Mouse (Mus musculus): ENCODE data around the gene Chn2. TPM values are rescaled to one million over a fixed set of nuclear protein-coding genes. Genes with fewer than 3 reads are reported as not detected.

Gene Chn2
- polyA plus RNA-seq, 1 experiment from 2014 or later: 17.1 TPM

DNA sequence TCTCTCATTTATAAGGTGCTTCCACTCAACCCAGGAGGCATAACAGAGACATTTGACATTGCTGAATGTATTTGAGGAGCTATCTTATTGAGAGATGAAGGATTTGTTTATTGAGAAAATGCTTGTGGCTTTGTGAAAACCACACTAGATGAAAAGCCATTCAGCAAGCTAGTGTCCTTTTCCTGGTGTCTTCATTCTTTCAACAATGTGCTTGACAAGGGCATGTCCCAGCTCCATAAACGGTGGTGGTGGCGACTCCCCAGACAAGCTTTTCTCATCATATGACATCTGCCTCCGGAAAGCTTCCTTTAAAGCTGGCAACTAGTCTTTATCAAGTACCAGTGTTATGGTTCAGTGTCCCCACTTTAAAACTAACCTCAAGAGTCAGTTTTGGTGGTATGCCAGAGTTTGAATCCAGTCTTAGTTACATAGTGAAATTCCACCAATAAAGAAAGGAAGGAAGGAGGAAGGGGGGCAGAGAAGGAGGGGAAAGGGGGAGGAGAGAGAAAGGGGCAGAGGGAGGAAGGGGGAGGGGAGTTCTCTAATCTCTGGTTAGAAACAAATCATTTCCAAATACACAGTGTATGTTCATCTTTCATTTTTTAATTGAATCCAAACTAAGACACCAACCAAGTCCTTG is 286.0 kb downstream of the Chn2 start, which contains the start of gene Prr15:
Prr15 (plus strand) TSS at position 590 of the 640 bp plus-strand sequence.
- Histone ChIP-seq H3K36me3 (ENCODE audit: insufficient read depth, low read length) (no peaks in the 10 kb centered on the region), H3K9me3 (ENCODE audit: low read length) (no peaks in the 10 kb centered on the region), H3K27ac (ENCODE audit: low read length) (peak within 1 kb of the TSS; percentile 2; the same call in 1 of the 2 replicates), H3K27me3 (ENCODE audit: insufficient read depth, low read length) (peaks cover 15% of the 10 kb centered on the region), H3K4me2 (replicated peaks; ENCODE audit: low read depth, low read length) (peak within 1 kb of the TSS; percentile 94), H3K4me3 (ENCODE audit: low read length) (peak within 1 kb of the TSS; percentile 60), H3K9ac (replicated peaks; ENCODE audit: low read length) (peak within 1 kb of the TSS; percentile 63), H3K4me1 (ENCODE audit: insufficient read depth, low read length) (peaks cover 18% of the 10 kb centered on the region)
- no peak for ATAC-seq (ENCODE audit: low FRiP score, low TSS enrichment)
- 31% methylated on average over 3 of the region's 3 CpGs for WGBS

DNA sequence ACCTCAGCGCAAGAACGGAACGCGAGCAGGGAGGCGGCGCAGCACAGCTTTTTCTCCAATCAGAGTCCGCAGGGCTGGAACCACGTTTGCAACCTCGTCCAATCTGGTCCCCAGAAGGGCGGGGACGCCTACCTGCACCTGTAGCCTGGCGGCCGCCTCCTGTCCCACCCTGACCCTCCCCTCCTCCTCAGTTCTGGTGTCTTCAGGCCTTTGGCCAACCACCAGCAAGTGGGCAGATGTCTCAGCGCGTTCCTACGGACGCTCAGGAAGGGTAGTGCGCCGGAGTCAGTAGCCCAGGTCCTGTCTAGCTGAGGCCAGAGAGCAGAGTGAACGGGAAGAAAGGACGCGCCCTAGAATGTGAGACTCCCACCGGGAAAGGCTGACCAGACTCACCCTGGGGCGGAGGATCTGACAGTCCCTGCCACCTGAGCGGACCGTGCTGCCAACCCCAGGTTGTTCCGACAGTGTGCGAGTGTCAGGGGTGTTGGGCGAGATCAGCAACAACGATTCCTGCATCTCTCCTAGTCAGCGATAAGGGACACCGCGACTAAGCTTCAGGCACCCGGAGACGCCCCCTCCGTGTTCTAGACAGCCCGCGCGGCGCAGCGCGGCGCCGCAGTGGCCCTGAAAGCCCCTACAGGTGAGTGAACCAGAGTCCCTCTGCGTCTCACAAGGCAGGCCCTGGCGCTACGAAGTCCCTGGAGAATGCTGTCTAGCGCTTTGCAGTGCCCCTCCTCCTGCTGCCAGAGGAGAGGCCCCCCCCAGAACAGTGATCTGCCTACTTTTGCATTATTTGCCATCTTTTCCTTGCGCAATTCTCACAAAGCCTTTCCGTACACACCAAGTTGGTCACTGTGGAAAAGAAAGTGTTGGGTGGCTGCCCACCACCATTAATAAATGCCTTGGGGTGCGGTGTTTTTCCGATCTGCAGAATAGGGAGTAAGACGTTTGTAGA is 287.6 kb downstream of the Chn2 start:
- Histone ChIP-seq H3K27ac (ENCODE audit: low read length) (peak overlapping the region; percentile 2; the same call in 1 of the 2 replicates), H3K9ac (replicated peaks; ENCODE audit: low read length) (peak overlapping the region; percentile 63), H3K4me3 (ENCODE audit: low read length) (peak overlapping the region; percentile 60), H3K27me3 (ENCODE audit: insufficient read depth, low read length) (peaks cover 15% of the 10 kb centered on the region), H3K9me3 (ENCODE audit: low read length) (no peaks in the 10 kb centered on the region), H3K4me2 (replicated peaks; ENCODE audit: low read depth, low read length) (peak overlapping the region; percentile 94), H3K36me3 (ENCODE audit: insufficient read depth, low read length) (no peaks in the 10 kb centered on the region), H3K4me1 (ENCODE audit: insufficient read depth, low read length) (peaks cover 32% of the 10 kb centered on the region)
- ATAC-seq (ENCODE audit: low FRiP score, low TSS enrichment): peak; percentile 89
- WGBS: under 1% methylated on average over 53 of the region's 53 CpGs

DNA sequence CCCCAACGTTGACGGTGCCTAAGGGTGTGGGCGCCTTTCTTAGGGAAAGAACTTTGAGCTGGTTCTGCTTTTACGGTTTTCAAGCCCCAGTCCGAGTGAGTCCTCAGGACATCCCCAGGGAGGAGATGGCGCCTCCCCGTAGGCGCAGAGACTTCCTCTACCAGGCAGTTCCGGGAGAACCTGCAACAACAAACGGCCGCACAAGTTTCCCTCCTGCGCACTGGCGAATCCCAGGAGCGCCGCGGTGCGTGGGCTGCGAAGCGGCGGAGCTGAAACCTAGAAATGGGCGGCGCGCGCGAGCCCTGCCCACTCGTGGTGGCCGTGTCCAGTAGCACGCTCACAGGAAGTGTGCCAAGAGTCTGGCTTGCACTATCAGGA is 288.3 kb downstream of the Chn2 start:
- Histone ChIP-seq H3K4me1 (ENCODE audit: insufficient read depth, low read length) (peaks cover 37% of the 10 kb centered on the region), H3K27me3 (ENCODE audit: insufficient read depth, low read length) (peaks cover 15% of the 10 kb centered on the region), H3K9ac (replicated peaks; ENCODE audit: low read length) (peak overlapping the region; percentile 63), H3K9me3 (ENCODE audit: low read length) (no peaks in the 10 kb centered on the region), H3K4me3 (ENCODE audit: low read length) (peak overlapping the region; percentile 60), H3K27ac (ENCODE audit: low read length) (peak overlapping the region; percentile 35; the same call in 1 of the 2 replicates), H3K36me3 (ENCODE audit: insufficient read depth, low read length) (no peaks in the 10 kb centered on the region), H3K4me2 (replicated peaks; ENCODE audit: low read depth, low read length) (peak overlapping the region; percentile 94)
- whole genome bisulfite sequencing: 0% methylated on average over 28 of the region's 28 CpGs
- ATAC-seq (ENCODE audit: low FRiP score, low TSS enrichment): peak; percentile 46

DNA sequence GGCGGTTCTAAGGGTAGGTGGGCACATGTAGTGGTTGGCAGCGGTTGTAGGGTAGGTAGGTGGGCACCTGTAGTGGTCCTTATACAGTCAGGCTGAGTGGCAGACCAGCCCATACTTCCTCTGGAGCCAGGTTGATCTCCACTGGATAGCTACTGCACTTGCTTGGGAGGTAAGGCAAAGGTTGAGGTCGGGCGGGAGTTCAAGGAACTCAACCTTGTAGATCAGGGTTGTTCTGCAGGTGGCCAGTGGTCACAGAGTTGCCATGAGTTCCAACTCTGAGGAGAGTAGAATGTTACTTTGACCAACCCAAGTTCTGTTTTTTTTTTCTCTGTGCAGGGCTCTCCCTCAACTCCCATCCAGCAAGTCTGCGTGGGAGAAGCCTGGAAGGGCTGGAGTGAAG is 289.4 kb downstream of the Chn2 start:
- Histone ChIP-seq H3K36me3 (ENCODE audit: insufficient read depth, low read length) (no peaks in the 10 kb centered on the region), H3K4me3 (ENCODE audit: low read length) (no peak overlapping the region), H3K4me1 (ENCODE audit: insufficient read depth, low read length) (peaks cover 43% of the 10 kb centered on the region), H3K9me3 (ENCODE audit: low read length) (no peaks in the 10 kb centered on the region), H3K9ac (replicated peaks; ENCODE audit: low read length) (no peak overlapping the region), H3K27ac (ENCODE audit: low read length) (no peak overlapping the region), H3K27me3 (ENCODE audit: insufficient read depth, low read length) (peaks cover 15% of the 10 kb centered on the region), H3K4me2 (replicated peaks; ENCODE audit: low read depth, low read length) (peak overlapping the region; percentile 94; the same call in 1 of the 2 replicates)
- no peak for ATAC-seq (ENCODE audit: low FRiP score, low TSS enrichment)
- 96% methylated on average over 5 of the region's 5 CpGs for WGBS

DNA sequence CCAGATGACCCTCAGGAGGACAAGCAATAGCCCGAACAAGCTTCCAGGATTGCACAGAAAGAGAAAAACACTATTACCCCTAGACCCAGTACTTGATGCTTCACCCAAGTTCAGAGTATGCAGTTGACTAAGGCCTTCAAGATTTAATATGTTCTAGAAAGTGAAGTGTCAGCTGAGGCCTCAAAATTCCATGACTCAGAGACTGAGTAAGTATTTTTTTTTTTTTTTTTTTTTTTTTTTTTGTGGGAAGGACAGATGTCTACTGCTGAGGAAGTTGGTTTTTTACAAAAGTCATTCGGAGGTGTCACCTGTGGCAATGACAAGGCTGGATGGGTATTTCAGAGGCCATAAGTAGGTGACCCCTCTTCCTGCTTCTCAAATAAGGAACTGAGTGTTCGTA is 290.2 kb downstream of the Chn2 start:
- Histone ChIP-seq H3K4me2 (replicated peaks; ENCODE audit: low read depth, low read length) (peak overlapping the region; percentile 30), H3K9ac (replicated peaks; ENCODE audit: low read length) (no peak overlapping the region), H3K4me1 (ENCODE audit: insufficient read depth, low read length) (peaks cover 43% of the 10 kb centered on the region), H3K27me3 (ENCODE audit: insufficient read depth, low read length) (peaks cover 8% of the 10 kb centered on the region), H3K4me3 (ENCODE audit: low read length) (no peak overlapping the region), H3K27ac (ENCODE audit: low read length) (no peak overlapping the region), H3K9me3 (ENCODE audit: low read length) (no peaks in the 10 kb centered on the region), H3K36me3 (ENCODE audit: insufficient read depth, low read length) (no peaks in the 10 kb centered on the region)
- no peak for ATAC-seq (ENCODE audit: low FRiP score, low TSS enrichment)
- 84% methylated on average over 3 of the region's 3 CpGs for WGBS

DNA sequence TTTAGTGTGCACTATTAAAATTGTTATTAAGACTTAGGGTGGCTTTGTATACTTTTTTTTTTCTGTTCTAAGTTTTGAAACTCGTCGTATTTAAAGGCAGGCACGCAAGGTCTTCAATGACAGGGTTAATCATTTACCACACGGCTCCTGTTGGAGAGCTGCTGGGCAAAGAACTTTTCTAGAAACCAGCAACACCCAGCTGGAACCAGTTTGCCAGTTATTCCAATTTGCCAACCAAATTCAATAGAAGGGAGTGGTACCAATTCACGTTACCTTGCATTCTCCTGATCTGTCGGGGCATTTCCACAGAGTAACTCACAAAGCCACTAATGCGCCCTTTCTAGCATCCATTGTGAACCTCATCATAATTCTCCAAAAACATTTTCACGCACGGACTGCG is 290.8 kb downstream of the Chn2 start:
- no peak for ATAC-seq (ENCODE audit: low FRiP score, low TSS enrichment)
- H3K4me1 ChIP-seq (ENCODE audit: insufficient read depth, low read length): peaks cover 43% of the 10 kb centered on the region
- H3K36me3 ChIP-seq (ENCODE audit: insufficient read depth, low read length): no peaks in the 10 kb centered on the region
- no peaks in the 10 kb centered on the region for H3K9me3 ChIP-seq (ENCODE audit: low read length)
- no peak overlapping the region for H3K27ac ChIP-seq (ENCODE audit: low read length)
- H3K4me3 ChIP-seq (ENCODE audit: low read length): no peak overlapping the region
- H3K27me3 ChIP-seq (ENCODE audit: insufficient read depth, low read length): peaks cover 6% of the 10 kb centered on the region; the same call in 1 of the 2 replicates
- 68% methylated on average over 10 of the region's 10 CpGs for WGBS
- H3K9ac ChIP-seq (replicated peaks; ENCODE audit: low read length): no peak overlapping the region
- H3K4me2 ChIP-seq (replicated peaks; ENCODE audit: low read depth, low read length): peak overlapping the region; percentile 30

DNA sequence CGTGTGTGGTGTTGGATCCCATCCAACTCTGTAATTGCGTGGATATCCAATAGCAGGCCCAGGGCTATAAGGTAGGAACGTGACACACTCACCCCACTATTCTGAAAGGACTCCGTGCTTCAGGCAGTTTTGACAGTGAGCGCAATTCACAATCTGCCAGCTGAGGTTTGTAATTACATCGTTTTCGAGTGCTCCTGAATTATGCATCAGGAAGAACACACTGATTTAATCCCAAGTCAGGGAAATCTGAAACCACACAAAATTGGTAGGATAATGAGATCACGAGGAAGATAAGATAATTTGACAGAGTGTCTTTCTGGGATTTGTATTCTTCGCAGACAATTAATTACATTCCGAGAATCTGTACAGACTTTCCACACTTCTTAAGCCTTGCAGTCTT is 292.4 kb downstream of the Chn2 start:
- H3K36me3 ChIP-seq (ENCODE audit: insufficient read depth, low read length): no peaks in the 10 kb centered on the region
- peaks cover 43% of the 10 kb centered on the region for H3K4me1 ChIP-seq (ENCODE audit: insufficient read depth, low read length)
- no peak for ATAC-seq (ENCODE audit: low FRiP score, low TSS enrichment)
- no peak overlapping the region for H3K4me2 ChIP-seq (replicated peaks; ENCODE audit: low read depth, low read length)
- 31% methylated on average over 10 of the region's 10 CpGs for WGBS
- H3K27ac ChIP-seq (ENCODE audit: low read length): no peak overlapping the region
- H3K27me3 ChIP-seq (ENCODE audit: insufficient read depth, low read length): no peaks in the 10 kb centered on the region; the same call in 1 of the 2 replicates
- no peaks in the 10 kb centered on the region for H3K9me3 ChIP-seq (ENCODE audit: low read length)
- H3K4me3 ChIP-seq (ENCODE audit: low read length): no peak overlapping the region
- H3K9ac ChIP-seq (replicated peaks; ENCODE audit: low read length): no peak overlapping the region

DNA sequence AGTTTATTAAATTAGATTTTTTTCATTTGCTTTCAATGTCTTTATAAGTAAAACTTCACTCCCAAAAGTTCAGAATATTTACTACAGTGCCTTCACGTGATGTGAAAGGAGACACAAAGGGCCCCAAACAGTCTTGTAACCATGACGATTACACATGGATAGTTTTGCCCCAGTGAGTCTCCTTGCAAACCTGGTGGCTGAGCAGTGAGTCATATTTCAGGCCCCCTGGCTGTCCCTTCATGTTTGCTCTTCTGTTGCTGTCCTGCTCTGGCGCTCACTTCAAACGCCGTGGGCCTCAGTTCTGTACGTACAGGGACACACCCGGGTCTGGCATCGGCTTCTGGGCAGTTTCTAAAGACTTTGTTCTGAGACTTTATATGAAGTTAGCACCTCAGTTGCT is 292.8 kb downstream of the Chn2 start:
- Histone ChIP-seq H3K4me1 (ENCODE audit: insufficient read depth, low read length) (peaks cover 42% of the 10 kb centered on the region), H3K9me3 (ENCODE audit: low read length) (no peaks in the 10 kb centered on the region), H3K27ac (ENCODE audit: low read length) (no peak overlapping the region), H3K4me3 (ENCODE audit: low read length) (no peak overlapping the region), H3K27me3 (ENCODE audit: insufficient read depth, low read length) (no peaks in the 10 kb centered on the region; the same call in 1 of the 2 replicates), H3K9ac (replicated peaks; ENCODE audit: low read length) (no peak overlapping the region), H3K36me3 (ENCODE audit: insufficient read depth, low read length) (no peaks in the 10 kb centered on the region), H3K4me2 (replicated peaks; ENCODE audit: low read depth, low read length) (0 out of 2 replicates have a peak overlapping the region, but pooled peaks have one; percentile 1)
- peak; percentile 28; the same call in 1 of the 2 replicates for ATAC-seq (ENCODE audit: low FRiP score, low TSS enrichment)
- 25% methylated on average over 8 of the region's 8 CpGs for WGBS

DNA sequence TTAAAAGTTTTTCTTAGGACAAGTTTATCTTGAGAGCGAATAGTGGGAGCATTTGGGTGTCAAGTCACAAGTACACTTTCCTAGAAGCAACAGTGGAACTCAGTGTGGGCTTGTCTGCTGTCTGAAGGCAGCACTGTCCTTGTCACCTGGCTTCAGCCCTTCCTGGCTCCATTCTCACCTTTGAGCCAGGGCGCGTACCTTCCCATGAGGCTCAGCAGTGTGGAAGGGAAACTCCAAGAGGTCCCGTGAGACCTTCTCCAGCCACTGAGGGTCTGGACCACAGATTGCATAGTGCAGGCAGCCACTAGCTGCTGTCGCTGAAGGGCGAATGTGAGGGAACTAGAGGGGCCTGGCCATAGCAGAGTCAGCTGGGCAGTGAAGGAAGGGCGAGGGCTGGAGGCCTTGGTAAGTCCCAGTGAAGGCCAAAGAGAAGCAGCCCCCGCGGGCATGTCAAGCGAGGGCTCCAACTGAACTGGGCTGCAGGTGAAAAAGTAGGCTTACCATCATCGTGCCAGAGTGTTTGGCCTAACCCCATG is 293.8 kb downstream of the Chn2 start:
- 62% methylated on average over 11 of the region's 11 CpGs for WGBS
- H3K4me1 ChIP-seq (ENCODE audit: insufficient read depth, low read length): peaks cover 35% of the 10 kb centered on the region
- 0 out of 2 replicates have a peak overlapping the region, but pooled peaks have one; percentile 19 for H3K9ac ChIP-seq (replicated peaks; ENCODE audit: low read length)
- H3K9me3 ChIP-seq (ENCODE audit: low read length): no peaks in the 10 kb centered on the region
- no peaks in the 10 kb centered on the region for H3K36me3 ChIP-seq (ENCODE audit: insufficient read depth, low read length)
- no peaks in the 10 kb centered on the region; the same call in 1 of the 2 replicates for H3K27me3 ChIP-seq (ENCODE audit: insufficient read depth, low read length)
- no peak overlapping the region for H3K4me3 ChIP-seq (ENCODE audit: low read length)
- H3K27ac ChIP-seq (ENCODE audit: low read length): peak overlapping the region; percentile 76
- no peak overlapping the region for H3K4me2 ChIP-seq (replicated peaks; ENCODE audit: low read depth, low read length)
- no peak for ATAC-seq (ENCODE audit: low FRiP score, low TSS enrichment)

Measured in kidney, embryonic 16.5 days (tissue).